Mouse (Mus musculus): ENCODE results near the gene Cpsf6.

- no peak for TF ChIP-seq CTCF (IDR thresholded peaks at IDR 0.05; ENCODE audit: low read depth, low read length)
- no peak for TF ChIP-seq GATA1 (IDR thresholded peaks at IDR 0.05; ENCODE audit: borderline replicate concordance, low read length)
These were observed 79.8 kb downstream of the Cpsf6 start for GRCm38 (mm10) chr10:117299901-117300520.
